In genomic region chr17:80696956-80697355, GRCm38 (mm10) we compare ENCODE assay signal across 16 mouse cellular contexts. TPM values are rescaled to one million over a fixed set of nuclear protein-coding genes. Genes with fewer than 3 reads are reported as not detected.
DNase-seq lines count a peak whose midpoint lies in the region; ATAC-seq and TF ChIP-seq lines count a peak whose summit lies in the region.
"Had no signal": no experiment of that assay in that cellular context is flagged by ENCODE, and none has a peak within 500 bp of the region (broad histone marks: within the 10 kb centered on the region; RNA-seq: fewer than 3 reads in every experiment).

No protein-coding gene starts in this region.

- DNase-seq in heart, adult 18-20 months: no peak
- no peak for DNase-seq in midbrain, embryonic 10.5 days (ENCODE audit: low spot score)
- DNase-seq in hindbrain, postnatal 0 days (ENCODE audit: low spot score): no peak
- DNase-seq in stomach, postnatal 0 days (ENCODE audit: low spot score): no peak
- DNase-seq in left cerebral cortex, postnatal 25 days (ENCODE audit: low spot score in 2 of 2): no peak
- DNase-seq: adrenal gland, postnatal 25 days; cerebellum, adult 8-10 months; heart, adult 2 months; kidney, adult 2 months; kidney, postnatal 4 days; right cerebral cortex, postnatal 14 days had no signal

- H3K9ac ChIP-seq in heart, embryonic 15.5 days: no peak overlapping the region
- H3K9ac ChIP-seq in midbrain, embryonic 12.5 days (replicated peaks): no peak overlapping the region
- no peak overlapping the region for H3K9ac ChIP-seq in hindbrain, postnatal 0 days (replicated peaks; ENCODE audit: low read length)
- H3K9ac ChIP-seq in stomach, postnatal 0 days (ENCODE audit: low read length): no peak overlapping the region

- no peak for TF ChIP-seq CTCF in hindbrain, postnatal 0 days (IDR thresholded peaks at IDR 0.05; ENCODE audit: low read depth)
- no peak for TF ChIP-seq CTCF in stomach, postnatal 0 days (IDR thresholded peaks at IDR 0.05; ENCODE audit: low read depth)

- ATAC-seq in heart, embryonic 15.5 days (replicated peaks; ENCODE audit: insufficient number of reproducible peaks, insufficient read depth, low FRiP score, low read depth): 0 out of 2 replicates have a peak, but pooled peaks have one; percentile 36
- ATAC-seq in midbrain, embryonic 12.5 days (ENCODE audit: low FRiP score, low read depth): peak; percentile 69; the same call in 1 of the 2 replicates
- ATAC-seq in hindbrain, postnatal 0 days: peak; percentile 44; the same call in 1 of the 2 replicates
- peak; percentile 42; the same call in 1 of the 2 replicates for ATAC-seq in stomach, postnatal 0 days (ENCODE audit: low FRiP score, low TSS enrichment)
- no peak for ATAC-seq in cerebellum, adult (ENCODE audit: insufficient number of reproducible peaks, low FRiP score, low TSS enrichment)
- ATAC-seq: activated CD4-positive, CD25-positive, alpha-beta regulatory T cell, adult 4 months had no signal

- WGBS in heart, embryonic 15.5 days: 97% methylated on average over 5 of the region's 5 CpGs
- 97% methylated on average over 5 of the region's 5 CpGs for WGBS in midbrain, embryonic 12.5 days
- WGBS in midbrain, embryonic 10.5 days: 96% methylated on average over 5 of the region's 5 CpGs
- WGBS in hindbrain, postnatal 0 days: 72% methylated on average over 5 of the region's 5 CpGs
- 91% methylated on average over 5 of the region's 5 CpGs for WGBS in stomach, postnatal 0 days

- peaks cover 63% of the 10 kb centered on the region for H3K4me1 ChIP-seq in heart, embryonic 15.5 days (replicated peaks)
- peaks cover 20% of the 10 kb centered on the region for H3K4me1 ChIP-seq in midbrain, embryonic 12.5 days
- peaks cover 18% of the 10 kb centered on the region for H3K4me1 ChIP-seq in midbrain, embryonic 10.5 days
- H3K4me1 ChIP-seq in hindbrain, postnatal 0 days (ENCODE audit: insufficient read depth, low read length): peaks cover 19% of the 10 kb centered on the region; the same call in 1 of the 2 replicates
- H3K4me1 ChIP-seq in stomach, postnatal 0 days (replicated peaks; ENCODE audit: control insufficient read depth, insufficient read depth): peaks cover 12% of the 10 kb centered on the region; the same call in 1 of the 2 replicates

- intact Hi-C loops in left cerebral cortex, postnatal 25 days (cut with DNase I): no loop called here

- no peak overlapping the region for H3K4me2 ChIP-seq in heart, embryonic 15.5 days
- H3K4me2 ChIP-seq in midbrain, embryonic 12.5 days (replicated peaks): no peak overlapping the region
- no peak overlapping the region for H3K4me2 ChIP-seq in hindbrain, postnatal 0 days (ENCODE audit: low read depth, low read length)
- no peak overlapping the region for H3K4me2 ChIP-seq in stomach, postnatal 0 days (replicated peaks; ENCODE audit: low read depth)

- no peaks in the 10 kb centered on the region for H3K9me3 ChIP-seq in heart, embryonic 15.5 days (replicated peaks)
- no peaks in the 10 kb centered on the region for H3K9me3 ChIP-seq in midbrain, embryonic 12.5 days
- no peaks in the 10 kb centered on the region for H3K9me3 ChIP-seq in midbrain, embryonic 10.5 days (replicated peaks)
- no peaks in the 10 kb centered on the region for H3K9me3 ChIP-seq in hindbrain, postnatal 0 days (ENCODE audit: low read length)
- no peaks in the 10 kb centered on the region for H3K9me3 ChIP-seq in stomach, postnatal 0 days (ENCODE audit: control insufficient read depth, low read length)
- H3K9me3 ChIP-seq: forebrain, embryonic 10.5 days had no signal

- TF ChIP-seq EP300 in stomach, postnatal 0 days (optimal IDR thresholded peaks at IDR 0.05): no peak

- no peaks in the 10 kb centered on the region for H3K36me3 ChIP-seq in heart, embryonic 15.5 days
- H3K36me3 ChIP-seq in midbrain, embryonic 12.5 days: no peaks in the 10 kb centered on the region
- no peaks in the 10 kb centered on the region for H3K36me3 ChIP-seq in midbrain, embryonic 10.5 days
- no peaks in the 10 kb centered on the region for H3K36me3 ChIP-seq in hindbrain, postnatal 0 days (ENCODE audit: insufficient read depth, low read length)
- no peaks in the 10 kb centered on the region for H3K36me3 ChIP-seq in stomach, postnatal 0 days (ENCODE audit: control insufficient read depth, insufficient read depth, low read length)

- H3K27me3 ChIP-seq in heart, embryonic 15.5 days: no peaks in the 10 kb centered on the region
- no peaks in the 10 kb centered on the region for H3K27me3 ChIP-seq in midbrain, embryonic 12.5 days
- H3K27me3 ChIP-seq in midbrain, embryonic 10.5 days (ENCODE audit: low read depth, poor library complexity, severe bottlenecking): no peaks in the 10 kb centered on the region
- no peaks in the 10 kb centered on the region for H3K27me3 ChIP-seq in hindbrain, postnatal 0 days (ENCODE audit: insufficient read depth, low read length)
- H3K27me3 ChIP-seq in stomach, postnatal 0 days (ENCODE audit: control insufficient read depth, insufficient read depth, low read length): no peaks in the 10 kb centered on the region

- H3K4me3 ChIP-seq in heart, embryonic 15.5 days: no peak overlapping the region
- no peak overlapping the region for H3K4me3 ChIP-seq in midbrain, embryonic 12.5 days
- no peak overlapping the region for H3K4me3 ChIP-seq in midbrain, embryonic 10.5 days
- no peak overlapping the region for H3K4me3 ChIP-seq in hindbrain, postnatal 0 days (ENCODE audit: low read length)
- H3K4me3 ChIP-seq in stomach, postnatal 0 days (ENCODE audit: low read depth, low read length): no peak overlapping the region
- H3K4me3 ChIP-seq: forebrain, embryonic 10.5 days; heart, adult 2 months had no signal

- H3K27ac ChIP-seq in heart, embryonic 15.5 days: no peak overlapping the region
- no peak overlapping the region for H3K27ac ChIP-seq in midbrain, embryonic 12.5 days (replicated peaks)
- no peak overlapping the region; the same call in 1 of the 2 replicates for H3K27ac ChIP-seq in midbrain, embryonic 10.5 days (replicated peaks)
- no peak overlapping the region for H3K27ac ChIP-seq in hindbrain, postnatal 0 days
- H3K27ac ChIP-seq in stomach, postnatal 0 days (replicated peaks): no peak overlapping the region
- H3K27ac ChIP-seq: forebrain, embryonic 10.5 days; heart, adult 2 months had no signal

RNA-seq across cellular contexts. Expression of gene Map4k3, which starts 31.3 kb away (rescaled TPM):
- 17.9 and 19.1 TPM in 2 replicates for polyA plus RNA-seq in heart, embryonic 15.5 days (2015; fragmentation: Nextera tagmentation; extraction: Ambion mirVana)
- total RNA-seq in heart, adult 18-20 months (2021): 10 to 100 TPM; 22.1 to 24.5 TPM
- 31.3 and 34.4 TPM in 2 replicates for polyA plus RNA-seq in midbrain, embryonic 12.5 days (2016; fragmentation: Nextera tagmentation; extraction: Ambion mirVana)
- 14.1 and 17.6 TPM in 2 replicates for polyA plus RNA-seq in midbrain, embryonic 10.5 days (2016; fragmentation: Nextera tagmentation; extraction: Ambion mirVana)
- total RNA-seq in hindbrain, postnatal 0 days (2014; rRNA removed): 46.5 and 51.0 TPM in 2 replicates
- 17.7 and 18.1 TPM in 2 replicates for polyA plus RNA-seq in hindbrain, postnatal 0 days (2015; fragmentation: Nextera tagmentation; extraction: Ambion mirVana)
- 16.9 and 18.1 TPM in 2 replicates for polyA plus RNA-seq in stomach, postnatal 0 days (2015; fragmentation: Nextera tagmentation; extraction: Ambion mirVana)
- total RNA-seq in left cerebral cortex, postnatal 25 days (2021): 10 to 100 TPM; 62.3 to 72.3 TPM
